In the genomic region with DNA sequence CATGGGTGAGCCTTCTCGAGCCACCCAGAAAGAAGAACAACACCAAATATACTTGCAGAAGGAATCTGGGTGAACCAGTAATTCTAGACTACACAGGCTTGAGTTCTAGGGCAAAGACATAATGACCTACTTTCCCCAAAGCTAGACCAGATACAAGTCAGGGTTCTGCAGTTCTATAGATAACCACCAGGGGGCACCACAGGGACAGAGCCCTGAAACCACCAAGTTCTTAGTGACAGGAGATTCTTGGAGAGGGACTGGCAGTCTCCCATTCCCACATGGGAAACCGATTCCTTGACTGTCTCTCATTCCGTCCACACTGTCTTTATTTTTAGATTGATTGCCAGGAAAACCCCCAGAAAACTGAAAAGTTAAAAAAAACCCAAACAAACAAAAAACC, we compare ENCODE assay signal across 9 mouse cellular contexts. TPM values are rescaled to one million over a fixed set of nuclear protein-coding genes. Genes with fewer than 3 reads are reported as not detected.
DNase-seq lines count a peak whose midpoint lies in the region; ATAC-seq and TF ChIP-seq lines count a peak whose summit lies in the region.
"Had no signal": no experiment of that assay in that cellular context is flagged by ENCODE, and none has a peak within 500 bp of the region (broad histone marks: within the 10 kb centered on the region; RNA-seq: fewer than 3 reads in every experiment).

No protein-coding gene starts in this region.

- no peaks in the 10 kb centered on the region for H3K36me3 ChIP-seq in kidney, embryonic 15.5 days
- H3K36me3 ChIP-seq in forebrain, postnatal 0 days (ENCODE audit: insufficient read depth), result peaks cover 11% of the 10 kb centered on the region; the same call in 1 of the 2 replicates
- H3K36me3 ChIP-seq in hindbrain, postnatal 0 days (ENCODE audit: insufficient read depth, low read length), result peaks cover 13% of the 10 kb centered on the region; the same call in 1 of the 2 replicates
- H3K36me3 ChIP-seq in neural tube, embryonic 14.5 days (ENCODE audit: control insufficient read depth, insufficient read depth, low read length), result no peaks in the 10 kb centered on the region

- no peak overlapping the region for H3K27ac ChIP-seq in kidney, embryonic 15.5 days
- H3K27ac ChIP-seq in forebrain, postnatal 0 days (ENCODE audit: low read depth, low read length), result no peak overlapping the region
- no peak overlapping the region for H3K27ac ChIP-seq in hindbrain, postnatal 0 days
- H3K27ac ChIP-seq in neural tube, embryonic 14.5 days (ENCODE audit: low read depth, low read length), result no peak overlapping the region
- H3K27ac ChIP-seq: embryonic facial prominence, embryonic 12.5 days had no signal

- DNase-seq in kidney, adult 18-20 months, result peak; percentile 89
- DNase-seq in c-Kit-positive CD71-positive TER-119-positive erythroid progenitor cells, embryonic 14.5 days (ENCODE audit: low spot score), result peak; percentile 85
- DNase-seq in forebrain, postnatal 0 days, result peak; percentile 88
- DNase-seq in hindbrain, postnatal 0 days (ENCODE audit: low spot score), result peak; percentile 86
- peak; percentile 86 to 93 for DNase-seq in left cerebral cortex, postnatal 25 days (ENCODE audit: low spot score in 2 of 2)
- peak; percentile 90 for DNase-seq in testis, postnatal 10 days (ENCODE audit: low spot score)

- no peak overlapping the region for H3K4me2 ChIP-seq in kidney, embryonic 15.5 days
- no peak overlapping the region for H3K4me2 ChIP-seq in forebrain, postnatal 0 days (ENCODE audit: low read depth)
- no peak overlapping the region for H3K4me2 ChIP-seq in hindbrain, postnatal 0 days (ENCODE audit: low read depth, low read length)
- H3K4me2 ChIP-seq in neural tube, embryonic 14.5 days (ENCODE audit: low read depth, low read length), result no peak overlapping the region
- H3K4me2 ChIP-seq: embryonic facial prominence, embryonic 12.5 days had no signal

- intact Hi-C loops in left cerebral cortex, postnatal 25 days (cut with DNase I), result loop anchor here (1.0 to 2.0 kb wide), 2 partner anchors 138 to 146 kb away; no protein-coding TSS in a partner anchor

- no peaks in the 10 kb centered on the region for H3K27me3 ChIP-seq in kidney, embryonic 15.5 days
- H3K27me3 ChIP-seq in forebrain, postnatal 0 days (ENCODE audit: insufficient read depth, low read length), result no peaks in the 10 kb centered on the region
- no peaks in the 10 kb centered on the region for H3K27me3 ChIP-seq in hindbrain, postnatal 0 days (ENCODE audit: insufficient read depth, low read length)
- H3K27me3 ChIP-seq in neural tube, embryonic 14.5 days (ENCODE audit: control insufficient read depth, insufficient read depth, low read length), result no peaks in the 10 kb centered on the region
- H3K27me3 ChIP-seq: embryonic facial prominence, embryonic 12.5 days had no signal

- H3K4me1 ChIP-seq in kidney, embryonic 15.5 days, result no peaks in the 10 kb centered on the region
- H3K4me1 ChIP-seq in forebrain, postnatal 0 days (ENCODE audit: insufficient read depth), result no peaks in the 10 kb centered on the region
- no peaks in the 10 kb centered on the region for H3K4me1 ChIP-seq in hindbrain, postnatal 0 days (ENCODE audit: insufficient read depth, low read length)
- no peaks in the 10 kb centered on the region for H3K4me1 ChIP-seq in neural tube, embryonic 14.5 days (ENCODE audit: control insufficient read depth, insufficient read depth, low read length)
- H3K4me1 ChIP-seq: embryonic facial prominence, embryonic 12.5 days had no signal

- no peak overlapping the region for H3K9ac ChIP-seq in kidney, embryonic 15.5 days
- no peak overlapping the region for H3K9ac ChIP-seq in forebrain, postnatal 0 days
- H3K9ac ChIP-seq in hindbrain, postnatal 0 days (replicated peaks; ENCODE audit: low read length), result no peak overlapping the region
- H3K9ac ChIP-seq in neural tube, embryonic 14.5 days (replicated peaks; ENCODE audit: low read depth, low read length), result no peak overlapping the region
- H3K9ac ChIP-seq: embryonic facial prominence, embryonic 12.5 days had no signal

- no peaks in the 10 kb centered on the region for H3K9me3 ChIP-seq in kidney, embryonic 15.5 days (replicated peaks)
- no peaks in the 10 kb centered on the region for H3K9me3 ChIP-seq in forebrain, postnatal 0 days (ENCODE audit: low read length)
- no peaks in the 10 kb centered on the region for H3K9me3 ChIP-seq in hindbrain, postnatal 0 days (ENCODE audit: low read length)
- no peaks in the 10 kb centered on the region for H3K9me3 ChIP-seq in neural tube, embryonic 14.5 days (ENCODE audit: control insufficient read depth, low read length)
- H3K9me3 ChIP-seq: embryonic facial prominence, embryonic 12.5 days had no signal

- 10% methylated on average over 3 of the region's 3 CpGs for WGBS in kidney, embryonic 15.5 days
- WGBS in forebrain, postnatal 0 days, result 14% methylated on average over 3 of the region's 3 CpGs
- WGBS in hindbrain, postnatal 0 days, result 11% methylated on average over 3 of the region's 3 CpGs
- WGBS in neural tube, embryonic 14.5 days, result 15% methylated on average over 3 of the region's 3 CpGs

- H3K4me3 ChIP-seq in kidney, embryonic 15.5 days (replicated peaks), result no peak overlapping the region
- H3K4me3 ChIP-seq in forebrain, postnatal 0 days (ENCODE audit: low read depth, low read length), result no peak overlapping the region
- no peak overlapping the region for H3K4me3 ChIP-seq in hindbrain, postnatal 0 days (ENCODE audit: low read length)
- no peak overlapping the region for H3K4me3 ChIP-seq in neural tube, embryonic 14.5 days (ENCODE audit: low read depth, low read length)
- H3K4me3 ChIP-seq: embryonic facial prominence, embryonic 12.5 days had no signal

- no peak for ATAC-seq in kidney, embryonic 15.5 days (replicated peaks; ENCODE audit: low FRiP score)
- peak; percentile 64 for ATAC-seq in forebrain, postnatal 0 days
- peak; percentile 58 for ATAC-seq in hindbrain, postnatal 0 days
- peak; percentile 51; the same call in 1 of the 2 replicates for ATAC-seq in neural tube, embryonic 14.5 days (ENCODE audit: low read depth)

- TF ChIP-seq CTCF in forebrain, postnatal 0 days (IDR thresholded peaks at IDR 0.05; ENCODE audit: low read depth), result peak; percentile 95
- peak; percentile 96 for TF ChIP-seq CTCF in hindbrain, postnatal 0 days (IDR thresholded peaks at IDR 0.05; ENCODE audit: low read depth)

RNA-seq across cellular contexts. Expression of a gene that starts 40.2 kb away (rescaled TPM):
- 0.33 and 0.34 TPM in 2 replicates for polyA plus RNA-seq in kidney, embryonic 15.5 days (2015; fragmentation: Nextera tagmentation; extraction: Ambion mirVana)
- total RNA-seq in forebrain, postnatal 0 days (2014; rRNA removed), result 0.10 and 0.54 TPM in 2 replicates
- polyA plus RNA-seq in forebrain, postnatal 0 days (2015; fragmentation: Nextera tagmentation; extraction: Ambion mirVana), result 0.11 and 0.14 TPM in 2 replicates
- total RNA-seq in hindbrain, postnatal 0 days (2014; rRNA removed), result 0.04 and 0.42 TPM in 2 replicates
- polyA plus RNA-seq in hindbrain, postnatal 0 days (2015; fragmentation: Nextera tagmentation; extraction: Ambion mirVana), result 0.21 and 0.52 TPM in 2 replicates
- total RNA-seq in left cerebral cortex, postnatal 25 days (2021), result not detected
- 0.21 TPM in 1 of 2 replicates, not detected in the other for polyA plus RNA-seq in neural tube, embryonic 14.5 days (2014; fragmentation: Nextera tagmentation; extraction: Ambion mirVana)
